Mouse (Mus musculus): ENCODE data around the gene Gm26992.

Gene Gm26992

DNA sequence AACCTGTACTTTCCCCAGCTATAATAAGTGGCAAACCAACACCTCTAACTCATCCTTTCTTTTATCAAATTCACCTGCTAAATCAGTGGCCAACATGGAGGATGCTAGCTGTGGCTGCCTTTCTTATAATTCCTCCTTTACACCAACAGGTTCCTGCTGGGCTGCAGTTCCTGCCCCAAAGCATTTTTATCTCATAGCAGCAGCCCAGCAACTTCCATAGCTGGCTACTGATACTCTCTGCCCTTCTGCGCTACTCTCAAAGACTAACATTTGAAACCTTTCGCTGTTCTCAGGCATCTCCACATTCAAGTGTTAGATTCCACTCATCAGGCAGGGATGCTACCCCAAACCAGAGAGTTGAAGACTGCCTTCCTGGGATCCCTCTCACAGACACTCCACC, 97.0 kb downstream of the Gm26992 start:
- ChIA-PET POLR2A (interaction anchor here in 1 of 4 experiments (0.6 kb wide), 1 partner anchor 25 kb away, joined by 3 read pairs; no protein-coding TSS in a partner anchor), CTCF (no interaction called here)

DNA sequence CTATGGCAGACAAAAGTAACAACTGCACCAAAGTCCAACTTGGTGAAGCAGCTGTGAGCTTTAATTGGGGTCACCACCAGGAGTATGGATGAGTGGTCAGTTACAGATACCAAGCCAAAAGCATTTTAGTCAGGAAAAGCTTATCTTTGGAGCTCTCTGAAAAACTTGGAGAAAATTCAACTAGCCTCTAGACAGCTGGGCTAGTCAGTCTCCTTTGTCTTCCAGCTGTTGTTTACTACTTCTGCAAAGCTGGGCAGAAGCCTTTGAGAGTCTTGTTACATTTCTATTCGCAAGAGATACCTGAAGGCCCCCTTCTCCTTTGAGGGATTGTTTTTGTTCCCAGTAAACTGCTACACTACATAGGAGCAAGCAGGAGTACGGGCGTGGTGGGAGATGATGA, 97.7 kb downstream of the Gm26992 start:
- CTCF ChIA-PET, result no interaction called here

DNA sequence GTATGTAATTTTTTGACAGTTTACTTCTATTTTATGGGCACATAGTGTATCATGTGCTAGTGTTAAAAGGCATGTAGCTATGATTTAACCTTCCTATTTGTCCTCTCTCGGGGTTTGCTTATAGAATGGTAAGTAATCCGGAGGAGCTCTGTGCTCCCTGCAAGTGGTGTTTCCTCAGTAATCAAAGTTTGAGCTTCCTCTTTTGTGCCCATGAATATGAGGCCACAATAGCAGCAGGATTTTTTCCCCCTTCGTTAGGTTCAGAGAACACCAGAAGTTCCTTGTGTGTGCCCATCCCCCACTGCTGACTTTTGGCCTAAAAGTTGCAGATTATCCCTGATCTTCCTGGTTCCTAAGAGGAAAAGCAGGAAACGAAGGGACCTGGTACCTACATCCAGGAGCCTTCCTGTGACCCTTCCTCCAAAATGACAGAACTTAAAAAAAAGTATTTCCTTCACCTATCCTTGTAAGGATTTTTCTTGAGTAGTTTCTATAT, 99.5 kb downstream of the Gm26992 start:
- POLR2A ChIA-PET, result interaction anchor here in 1 of 4 experiments (1.0 to 1.1 kb wide), 2 partner anchors 17 to 28 kb away, joined by 3 to 4 read pairs; no protein-coding TSS in a partner anchor
- CTCF ChIA-PET, result no interaction called here

More for the DNA sequence above, 97.7 kb downstream of the Gm26992 start:
- POLR2A ChIA-PET, result no interaction called here

DNA sequence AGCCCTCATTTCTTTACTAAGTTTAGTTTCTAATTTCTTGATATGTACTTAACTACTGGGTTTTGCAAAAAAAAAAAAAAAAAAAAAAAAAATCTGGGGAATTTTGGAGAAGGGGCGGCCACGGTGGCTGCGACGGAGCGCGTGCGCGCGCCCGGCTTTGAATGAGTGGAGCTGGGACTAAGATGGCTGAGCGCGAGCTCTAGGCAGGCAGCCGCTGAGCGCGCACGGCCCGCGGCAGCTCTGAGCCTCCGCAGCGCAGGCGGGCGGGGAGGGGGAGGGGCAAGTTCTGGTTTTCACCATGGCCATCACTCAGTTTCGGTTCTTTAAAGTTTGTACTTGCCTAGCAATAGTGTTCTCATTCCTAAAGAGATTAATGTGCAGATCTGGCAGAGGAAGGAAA, 107.4 kb downstream of the Gm26992 start:
- POLR2A ChIA-PET, result interaction anchor here in 3 of 4 experiments (0.6 to 0.9 kb wide), 4 partner anchors 13 to 635 kb away, joined by 3 to 9 read pairs (median 3); no protein-coding TSS in a partner anchor

More for the DNA sequence above, 107.4 kb downstream of the Gm26992 start:
- CTCF ChIA-PET, result interaction anchor here in 2 of 4 experiments (0.6 to 0.7 kb wide), 2 partner anchors 663 to 1577 kb away, joined by 4 to 6 read pairs; no protein-coding TSS in a partner anchor

Data from embryonic stem cell, embryonic (primary cell).